Mouse (Mus musculus): ENCODE measurements at regions not wholly inside any gene's neighbourhood (a gene's known extent, or its start where the extent isn't known, plus 50 kb on each side); places are given as distances from the start of the nearest gene placed in this dataset.
A peak's percentile ranks its signal among the peaks of the same experiment; 100 is the strongest.

GRCm38 (mm10) chr3:82781464-82781863 lies 94.8 kb downstream of the Rbm46 start:
- DNase-seq (ENCODE audit: low read depth, low spot score): no peak

- no peak for DNase-seq (ENCODE audit: low read depth, low spot score)
These were observed 105.6 kb downstream of the Rbm46 start for GRCm38 (mm10) chr3:82770512-82771270.

- DNase-seq (ENCODE audit: low read depth, low spot score): peak; percentile 69
These were observed 108.8 kb downstream of the Rbm46 start for GRCm38 (mm10) chr3:82767484-82767883.

DNA sequence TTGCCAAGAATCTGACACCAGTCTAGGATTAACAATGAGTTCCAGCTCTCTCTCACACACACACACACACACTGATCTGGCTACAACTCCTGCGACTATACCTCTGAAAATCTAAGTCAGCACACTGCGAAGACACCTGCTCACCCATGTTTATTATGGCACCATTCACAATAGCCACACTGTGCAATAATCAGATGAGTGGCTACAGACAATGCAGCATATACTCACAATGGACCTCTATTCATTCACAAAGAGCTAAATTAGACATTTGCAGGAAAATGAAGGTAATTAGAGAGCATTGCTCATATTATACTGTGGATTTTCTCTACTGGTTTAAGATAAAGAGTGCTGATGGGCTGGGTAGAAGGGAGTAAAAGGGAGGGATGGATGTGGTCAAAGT lies 116.3 kb downstream of the Rbm46 start:
- DNase-seq (ENCODE audit: low read depth, low spot score): no peak

GRCm38 (mm10) chr3:82758967-82759366 lies 117.3 kb downstream of the Rbm46 start:
- DNase-seq (ENCODE audit: low read depth, low spot score): no peak

DNA sequence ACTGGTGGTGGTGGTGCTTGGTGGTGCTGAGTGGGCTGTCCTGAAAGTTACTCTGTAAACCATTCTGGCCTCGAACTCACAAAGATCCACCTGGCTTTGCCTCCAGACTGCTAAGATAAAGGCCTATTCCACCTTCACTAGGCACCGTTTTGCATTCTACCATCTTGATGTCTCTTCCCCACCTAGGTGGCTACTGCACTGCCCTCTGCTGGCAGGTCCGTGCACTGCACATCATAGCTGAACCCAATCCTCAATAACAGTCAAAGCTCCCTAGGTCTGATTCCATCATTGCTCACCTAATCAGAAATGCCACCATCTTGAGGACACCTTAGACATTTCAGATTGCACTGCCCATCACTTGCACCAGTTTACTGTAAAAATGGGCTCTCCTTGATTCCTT lies 150.7 kb downstream of the Rbm46 start:
- DNase-seq (ENCODE audit: low read depth, low spot score): peak; percentile 40

DNA sequence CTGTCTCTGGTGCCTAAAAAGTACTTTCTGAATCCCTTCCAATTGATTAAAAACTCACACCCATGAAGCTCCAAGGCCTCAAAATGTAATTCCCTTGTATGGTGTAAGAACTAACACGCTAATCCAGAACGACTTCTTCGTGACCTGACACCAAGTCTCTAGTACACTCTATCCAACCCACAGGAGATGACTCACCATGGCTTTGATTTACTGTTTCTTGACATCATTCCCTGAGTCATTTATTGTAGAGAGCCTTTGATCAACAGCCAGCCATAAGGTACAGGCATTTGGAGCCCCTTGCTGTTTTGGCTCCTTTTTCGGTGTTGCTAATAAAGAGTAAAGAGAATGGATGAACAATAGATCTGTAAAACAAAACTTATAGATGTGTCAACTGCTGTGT lies 159.7 kb upstream of the Npy2r start:
- no peak for DNase-seq (ENCODE audit: low read depth, low spot score)

GRCm38 (mm10) chr3:82692131-82692530 lies 144.2 kb upstream of the Npy2r start:
- DNase-seq (ENCODE audit: low read depth, low spot score): no peak

DNA sequence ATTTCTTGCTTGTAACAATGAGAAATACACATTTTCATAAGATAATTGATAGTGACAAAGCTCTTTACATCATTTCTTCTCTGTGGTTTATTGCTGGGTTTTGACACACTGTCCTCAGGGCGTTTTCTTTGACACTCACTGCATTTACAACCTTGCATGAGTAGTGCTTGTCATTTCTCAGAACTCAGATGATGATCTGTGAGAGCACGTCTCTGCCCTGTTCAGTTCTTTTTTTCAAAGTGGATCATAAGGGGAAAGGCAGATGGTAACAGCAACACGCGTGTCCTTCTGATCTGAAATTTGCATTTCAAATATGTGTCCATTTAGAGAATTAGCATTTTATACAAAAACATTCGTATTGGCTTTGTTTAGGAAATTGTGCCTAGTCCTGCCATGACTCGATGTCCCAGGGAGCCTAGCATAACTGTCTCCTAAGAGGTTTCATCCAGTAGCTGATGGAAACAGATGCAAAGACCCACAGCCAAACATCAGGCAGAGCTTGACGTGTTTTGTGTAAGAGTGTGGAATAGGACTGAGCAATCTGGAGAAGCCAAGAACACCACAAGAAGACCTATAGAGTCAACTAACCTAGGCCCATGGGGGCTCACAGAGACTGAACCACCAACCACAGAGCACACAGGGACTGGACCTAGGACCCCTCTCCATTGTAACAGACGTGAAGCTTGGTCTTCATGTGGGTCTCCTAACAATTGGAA lies 108.4 kb upstream of the Npy2r start:
- DNase-seq (ENCODE audit: low read depth, low spot score): no peak

- DNase-seq (ENCODE audit: low read depth, low spot score): peak; percentile 82
These were observed 104.5 kb upstream of the Npy2r start for GRCm38 (mm10) chr3:82652346-82652745.

GRCm38 (mm10) chr3:82640052-82640451 lies 92.2 kb upstream of the Npy2r start:
- DNase-seq (ENCODE audit: low read depth, low spot score): no peak

GRCm38 (mm10) chr3:82636666-82637065 lies 88.8 kb upstream of the Npy2r start:
- DNase-seq (ENCODE audit: low read depth, low spot score): peak; percentile 80

GRCm38 (mm10) chr3:82620418-82621003 lies 72.6 kb upstream of the Npy2r start:
- no peak for DNase-seq (ENCODE audit: low read depth, low spot score)

- no peak for DNase-seq (ENCODE audit: low read depth, low spot score)
These were observed 71.5 kb upstream of the Npy2r start for GRCm38 (mm10) chr3:82619371-82619770.

DNA sequence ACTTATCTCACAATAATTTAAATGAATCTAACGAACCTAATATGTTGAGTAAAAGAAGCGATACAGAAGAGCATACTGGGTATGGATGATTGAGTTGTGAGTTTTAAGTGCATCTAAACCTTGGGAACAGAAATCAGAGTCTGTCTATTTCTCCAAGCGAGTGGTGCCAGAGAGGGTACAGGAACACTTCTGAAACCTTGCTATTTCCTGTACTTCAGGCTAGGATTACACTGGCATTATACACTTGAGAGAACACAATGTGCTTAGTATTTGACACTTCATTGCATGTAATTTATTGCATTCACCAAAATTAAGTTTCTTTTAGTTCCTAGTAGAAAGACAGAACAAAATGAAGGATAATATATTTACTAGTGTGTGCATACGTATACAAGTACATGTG lies 54.0 kb upstream of the Npy2r start:
- no peak for DNase-seq (ENCODE audit: low read depth, low spot score)

- DNase-seq (ENCODE audit: low read depth, low spot score): peak; percentile 3
These were observed 50.8 kb upstream of the Npy2r start for GRCm38 (mm10) chr3:82598656-82599055.

All from brain, adult 2 months (tissue).